Mouse (Mus musculus): ENCODE data around the gene Speg. TPM values are rescaled to one million over a fixed set of nuclear protein-coding genes. Genes with fewer than 3 reads are reported as not detected.

Speg gene
- polyA plus RNA-seq, 1 experiment = 12.1 TPM

GRCm38 (mm10) chr1:75339337-75339736 lies 35.8 kb upstream of the Speg start:
- Histone ChIP-seq H3K27ac (ENCODE audit: control insufficient read depth, insufficient read depth, low read length) (no peak overlapping the region), H3K27me3 (ENCODE audit: control insufficient read depth, insufficient read depth, low read length) (no peaks in the 10 kb centered on the region), H3K4me3 (ENCODE audit: control insufficient read depth, insufficient read depth, low read length) (no peak overlapping the region), H3K36me3 (ENCODE audit: control insufficient read depth, insufficient read depth, low read length) (no peaks in the 10 kb centered on the region), H3K4me1 (replicated peaks; ENCODE audit: control insufficient read depth, insufficient read depth, low read length) (no peaks in the 10 kb centered on the region)
- TF ChIP-seq CTCF (IDR thresholded peaks at IDR 0.05; ENCODE audit: borderline replicate concordance, control insufficient read depth, extremely low read depth, insufficient read depth, low read length, poor library complexity) (no peak), POLR2A (IDR thresholded peaks at IDR 0.05; ENCODE audit: control insufficient read depth, extremely low read depth, insufficient read depth, low read length, poor library complexity) (no peak)
- no peak for DNase-seq
- WGBS = 86% methylated on average over 9 of the region's 9 CpGs

- Histone ChIP-seq H3K27ac (ENCODE audit: control insufficient read depth, insufficient read depth, low read length) (no peak overlapping the region), H3K4me1 (replicated peaks; ENCODE audit: control insufficient read depth, insufficient read depth, low read length) (no peaks in the 10 kb centered on the region), H3K36me3 (ENCODE audit: control insufficient read depth, insufficient read depth, low read length) (no peaks in the 10 kb centered on the region), H3K27me3 (ENCODE audit: control insufficient read depth, insufficient read depth, low read length) (no peaks in the 10 kb centered on the region), H3K4me3 (ENCODE audit: control insufficient read depth, insufficient read depth, low read length) (no peak overlapping the region)
- TF ChIP-seq CTCF (IDR thresholded peaks at IDR 0.05; ENCODE audit: borderline replicate concordance, control insufficient read depth, extremely low read depth, insufficient read depth, low read length, poor library complexity) (no peak), POLR2A (IDR thresholded peaks at IDR 0.05; ENCODE audit: control insufficient read depth, extremely low read depth, insufficient read depth, low read length, poor library complexity) (no peak)
- DNase-seq = no peak
- 94% methylated on average over 2 of the region's 2 CpGs for WGBS
Measured at GRCm38 (mm10) chr1:75340519-75340918, 34.6 kb upstream of the Speg start.

- DNase-seq = peak; percentile 30
- WGBS = 6% methylated on average over 8 of the region's 8 CpGs
- no peaks in the 10 kb centered on the region for H3K27me3 ChIP-seq (ENCODE audit: control insufficient read depth, insufficient read depth, low read length)
Measured at GRCm38 (mm10) chr1:75342874-75343416, 32.2 kb upstream of the Speg start.

GRCm38 (mm10) chr1:75344291-75345035 lies 30.6 kb upstream of the Speg start:
- Histone ChIP-seq H3K4me1 (replicated peaks; ENCODE audit: control insufficient read depth, insufficient read depth, low read length) (no peaks in the 10 kb centered on the region), H3K4me3 (ENCODE audit: control insufficient read depth, insufficient read depth, low read length) (no peak overlapping the region), H3K36me3 (ENCODE audit: control insufficient read depth, insufficient read depth, low read length) (no peaks in the 10 kb centered on the region), H3K27me3 (ENCODE audit: control insufficient read depth, insufficient read depth, low read length) (no peaks in the 10 kb centered on the region), H3K27ac (ENCODE audit: control insufficient read depth, insufficient read depth, low read length) (no peak overlapping the region)
- WGBS = 46% methylated on average over 15 of the region's 15 CpGs
- DNase-seq = no peak
- TF ChIP-seq POLR2A (IDR thresholded peaks at IDR 0.05; ENCODE audit: control insufficient read depth, extremely low read depth, insufficient read depth, low read length, poor library complexity) = no peak
- TF ChIP-seq CTCF (IDR thresholded peaks at IDR 0.05; ENCODE audit: borderline replicate concordance, control insufficient read depth, extremely low read depth, insufficient read depth, low read length, poor library complexity) = no peak

More at GRCm38 (mm10) chr1:75342874-75343416, 32.2 kb upstream of the Speg start:
- Histone ChIP-seq H3K4me3 (ENCODE audit: control insufficient read depth, insufficient read depth, low read length) (no peak overlapping the region), H3K27ac (ENCODE audit: control insufficient read depth, insufficient read depth, low read length) (no peak overlapping the region), H3K4me1 (replicated peaks; ENCODE audit: control insufficient read depth, insufficient read depth, low read length) (no peaks in the 10 kb centered on the region), H3K36me3 (ENCODE audit: control insufficient read depth, insufficient read depth, low read length) (no peaks in the 10 kb centered on the region)
- TF ChIP-seq POLR2A (IDR thresholded peaks at IDR 0.05; ENCODE audit: control insufficient read depth, extremely low read depth, insufficient read depth, low read length, poor library complexity) = no peak
- no peak for TF ChIP-seq CTCF (IDR thresholded peaks at IDR 0.05; ENCODE audit: borderline replicate concordance, control insufficient read depth, extremely low read depth, insufficient read depth, low read length, poor library complexity)

- H3K27me3 ChIP-seq (ENCODE audit: control insufficient read depth, insufficient read depth, low read length) = no peaks in the 10 kb centered on the region
- no peak overlapping the region; the same call in 1 of the 2 replicates for H3K27ac ChIP-seq (ENCODE audit: control insufficient read depth, insufficient read depth, low read length)
- H3K4me1 ChIP-seq (replicated peaks; ENCODE audit: control insufficient read depth, insufficient read depth, low read length) = no peaks in the 10 kb centered on the region
- DNase-seq = no peak
- WGBS = 71% methylated on average over 20 of the region's 20 CpGs
- no peaks in the 10 kb centered on the region for H3K36me3 ChIP-seq (ENCODE audit: control insufficient read depth, insufficient read depth, low read length)
- TF ChIP-seq POLR2A (IDR thresholded peaks at IDR 0.05; ENCODE audit: control insufficient read depth, extremely low read depth, insufficient read depth, low read length, poor library complexity) = no peak
- no peak for TF ChIP-seq CTCF (IDR thresholded peaks at IDR 0.05; ENCODE audit: borderline replicate concordance, control insufficient read depth, extremely low read depth, insufficient read depth, low read length, poor library complexity)
- H3K4me3 ChIP-seq (ENCODE audit: control insufficient read depth, insufficient read depth, low read length) = no peak overlapping the region
Measured at GRCm38 (mm10) chr1:75345036-75345935, 29.8 kb upstream of the Speg start.

- H3K27ac ChIP-seq (ENCODE audit: control insufficient read depth, insufficient read depth, low read length) = no peak overlapping the region
- no peaks in the 10 kb centered on the region for H3K27me3 ChIP-seq (ENCODE audit: control insufficient read depth, insufficient read depth, low read length)
- no peak for TF ChIP-seq POLR2A (IDR thresholded peaks at IDR 0.05; ENCODE audit: control insufficient read depth, extremely low read depth, insufficient read depth, low read length, poor library complexity)
- no peak for TF ChIP-seq CTCF (IDR thresholded peaks at IDR 0.05; ENCODE audit: borderline replicate concordance, control insufficient read depth, extremely low read depth, insufficient read depth, low read length, poor library complexity)
- 85% methylated on average over 5 of the region's 5 CpGs for WGBS
- H3K36me3 ChIP-seq (ENCODE audit: control insufficient read depth, insufficient read depth, low read length) = no peaks in the 10 kb centered on the region
- no peak overlapping the region for H3K4me3 ChIP-seq (ENCODE audit: control insufficient read depth, insufficient read depth, low read length)
- no peaks in the 10 kb centered on the region for H3K4me1 ChIP-seq (replicated peaks; ENCODE audit: control insufficient read depth, insufficient read depth, low read length)
- DNase-seq = no peak
Measured at GRCm38 (mm10) chr1:75347279-75347678, 27.8 kb upstream of the Speg start.
